Comparison of ENCODE assay signal across 24 mouse cellular contexts in genomic region chr8:48231882-48232281, GRCm38 (mm10).
DNase-seq lines count a peak whose midpoint lies in the region; ATAC-seq lines count a peak whose summit lies in the region.
"Had no signal": no experiment of that assay in that cellular context is flagged by ENCODE, and none has a peak within 500 bp of the region (broad histone marks: within the 10 kb centered on the region; RNA-seq: fewer than 3 reads in every experiment).

No protein-coding gene starts in this region.

- intact Hi-C loops in left cerebral cortex, postnatal 14 days (cut with DNase I): loop anchor here (10.0 kb wide), 1 partner anchor 143 kb away; no protein-coding TSS in a partner anchor
- intact Hi-C loops in left cerebral cortex, postnatal 4 days (cut with DNase I): no loop called here

- no peak for DNase-seq in frontal cortex, postnatal 14 days (ENCODE audit: low spot score in 2 of 2)
- DNase-seq in left cerebral cortex, postnatal 14 days (ENCODE audit: low spot score in 2 of 2): peak; percentile 40 to 57
- DNase-seq in left cerebral cortex, postnatal 4 days: no peak
- peak; percentile 40 to 56 for DNase-seq in right cerebral cortex, adult 2 months (ENCODE audit: low spot score in 2 of 2)
- no peak for DNase-seq in right cerebral cortex, postnatal 14 days
- peak; percentile 69 for DNase-seq in telencephalon, adult 2 months (ENCODE audit: low read depth, low spot score)
- DNase-seq in retina, embryonic 14.5 days (ENCODE audit: low spot score): no peak
- DNase-seq: adrenal gland, postnatal 10 days; adrenal gland, postnatal 36 days; B cell, adult 2 months; cerebellum, adult 11-12 months; cerebellum, adult 8-10 months; cerebellum, postnatal 10 days; cerebellum, postnatal 36 days; embryo, embryonic 11 days; gastrocnemius, postnatal 10 days; gastrocnemius, postnatal 36 days; heart, adult 2 months; heart, postnatal 14 days; heart, postnatal 4 days had no signal

- peak; percentile 81 for ATAC-seq in frontal cortex, adult (ENCODE audit: low TSS enrichment)
- ATAC-seq: forebrain, embryonic 13.5 days; forebrain, embryonic 16.5 days; Patski had no signal

Comparison
In these comparisons a context has a peak if more than half of its experiments do, and no peak if none do; other contexts are left out.
1. DNase-seq: peak in left cerebral cortex, postnatal 14 days (2 of 2), right cerebral cortex, adult 2 months (2 of 2) and telencephalon, adult 2 months (single experiment); none in frontal cortex, postnatal 14 days (0 of 2), left cerebral cortex, postnatal 4 days (single experiment), right cerebral cortex, postnatal 14 days (single experiment) and retina, embryonic 14.5 days (single experiment).